9 mouse cellular contexts compared by ENCODE assay signal in the genomic region with DNA sequence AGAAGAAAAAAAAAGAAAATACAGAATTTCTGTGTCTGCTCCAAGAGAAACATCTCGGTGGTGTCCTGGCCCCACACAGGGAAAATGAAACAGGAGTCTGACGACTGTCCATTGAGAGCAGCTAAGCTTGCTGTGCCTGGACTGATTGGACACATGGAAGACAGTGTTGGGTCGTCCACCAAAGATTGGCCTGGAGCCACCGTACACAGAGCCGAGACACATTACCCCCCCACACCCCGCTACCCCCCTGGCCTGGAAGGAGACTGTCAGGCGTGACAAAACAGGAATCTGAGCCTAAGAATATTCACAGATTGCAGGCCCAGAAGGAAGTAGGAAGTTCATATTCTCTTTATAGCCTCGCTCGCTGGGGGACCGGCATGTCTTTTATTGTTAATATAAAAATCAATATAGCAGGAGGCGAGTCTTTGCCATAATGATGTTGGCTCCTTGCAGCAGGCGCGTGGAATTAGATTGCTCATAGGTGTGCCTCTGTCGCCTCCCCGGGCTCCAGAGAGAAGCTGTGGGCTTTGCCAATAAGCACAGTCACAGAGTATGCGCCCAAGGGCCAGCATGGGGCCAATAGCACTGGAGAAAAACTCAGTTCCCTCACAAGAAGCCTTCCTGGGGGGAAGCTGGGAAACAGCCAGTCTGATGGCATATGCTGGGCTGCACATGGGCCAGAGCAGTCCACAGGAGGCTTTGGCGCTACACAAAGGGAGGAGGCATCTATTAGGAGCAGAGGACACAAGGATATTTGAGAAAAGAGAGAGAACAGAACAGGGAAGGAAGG. TPM values are rescaled to one million over a fixed set of nuclear protein-coding genes. Genes with fewer than 3 reads are reported as not detected.
DNase-seq lines count a peak whose midpoint lies in the region; ATAC-seq and TF ChIP-seq lines count a peak whose summit lies in the region.
"Had no signal": no experiment of that assay in that cellular context is flagged by ENCODE, and none has a peak within 500 bp of the region (broad histone marks: within the 10 kb centered on the region; RNA-seq: fewer than 3 reads in every experiment).

No protein-coding gene starts in this region.

- TF ChIP-seq CTCF in gastrocnemius, adult 2 months (IDR thresholded peaks at IDR 0.05), result no peak

- 63% methylated on average over 17 of the region's 17 CpGs for WGBS in heart, embryonic 14.5 days

- no peaks in the 10 kb centered on the region for H3K36me3 ChIP-seq in heart, embryonic 14.5 days (ENCODE audit: control insufficient read depth, insufficient read depth, low read length)

- no peaks in the 10 kb centered on the region for H3K9me3 ChIP-seq in heart, embryonic 14.5 days (ENCODE audit: control insufficient read depth, low read length)

- intact Hi-C loops in gastrocnemius, adult 2 months (cut with DNase I), result no loop called here
- intact Hi-C loops in left cerebral cortex, postnatal 36 days (cut with DNase I), result no loop called here

- H3K4me3 ChIP-seq in gastrocnemius, adult 2 months, result peak overlapping the region; percentile 21; the same call in 1 of the 2 replicates
- H3K4me3 ChIP-seq in heart, embryonic 14.5 days (ENCODE audit: control insufficient read depth in 1 of 2, insufficient read depth in 1 of 2, low read depth in 1 of 2, low read length in 2 of 2), result no peak overlapping the region

- no peak overlapping the region for H3K4me2 ChIP-seq in heart, embryonic 14.5 days (ENCODE audit: low read length)

- peak; percentile 72; the same call in 1 of the 2 replicates for ATAC-seq in heart, embryonic 14.5 days (ENCODE audit: insufficient number of reproducible peaks, insufficient read depth, low FRiP score, low read depth)

- no peak for DNase-seq in gastrocnemius, adult 2 months
- no peak for DNase-seq in gastrocnemius, postnatal 25 days
- peak; percentile 88 to 93 for DNase-seq in cerebellum, adult 18-20 months
- DNase-seq in lung, postnatal 14 days, result peak; percentile 43
- DNase-seq in thymus, postnatal 0 days (ENCODE audit: low spot score), result no peak
- DNase-seq in left cerebral cortex, postnatal 36 days (ENCODE audit: low spot score in 2 of 2), result no peak
- DNase-seq in spleen, postnatal 10 days (ENCODE audit: low spot score in 2 of 2), result no peak
- DNase-seq: adrenal gland, postnatal 14 days had no signal

- no peak overlapping the region for H3K27ac ChIP-seq in gastrocnemius, adult 2 months
- H3K27ac ChIP-seq in heart, embryonic 14.5 days (replicated peaks in 1 of 2; ENCODE audit: control insufficient read depth in 1 of 2, insufficient read depth in 1 of 2, low read depth in 2 of 2, low read length in 2 of 2), result 0 out of 4 replicates have a peak overlapping the region, but pooled peaks have one; percentile 20 to 43

- H3K9ac ChIP-seq in heart, embryonic 14.5 days (ENCODE audit: low read length), result no peak overlapping the region

- H3K27me3 ChIP-seq in heart, embryonic 14.5 days (ENCODE audit: control insufficient read depth, insufficient read depth, low read length), result no peaks in the 10 kb centered on the region

- H3K4me1 ChIP-seq in heart, embryonic 14.5 days (ENCODE audit: control insufficient read depth in 2 of 2, insufficient read depth in 2 of 2, low read length in 2 of 2), result 0 out of 4 replicates have a peak, but pooled peaks cover 0 to 2% of the 10 kb centered on the region in 2 experiments

RNA-seq across cellular contexts. Expression of gene Tmem132c, which starts 49.0 kb away (rescaled TPM):
- total RNA-seq in gastrocnemius, adult 2 months (2021), result under 1 TPM in 1 of 2 experiments, not detected in 1; 0.17 TPM
- under 1 TPM; 0.15 to 0.40 TPM for total RNA-seq in gastrocnemius, postnatal 25 days (2021)
- 1.0 and 1.1 TPM in 2 replicates for polyA plus RNA-seq in heart, embryonic 14.5 days (2014; fragmentation: Nextera tagmentation; extraction: Ambion mirVana)
- polyA plus RNA-seq in thymus, postnatal 0 days (2015; fragmentation: Nextera tagmentation; extraction: Ambion mirVana), result 0.26 and 0.51 TPM in 2 replicates
- total RNA-seq in left cerebral cortex, postnatal 36 days (2021), result 1 to 10 TPM; 6.0 to 6.8 TPM

Comparison
In these comparisons a context has a peak if more than half of its experiments do, and no peak if none do; other contexts are left out.
1. DNase-seq: peak in cerebellum, adult 18-20 months (2 of 2) and lung, postnatal 14 days (single experiment); none in gastrocnemius, adult 2 months (single experiment), gastrocnemius, postnatal 25 days (single experiment), thymus, postnatal 0 days (single experiment), left cerebral cortex, postnatal 36 days (0 of 2) and spleen, postnatal 10 days (0 of 2).
2. RNA of gene Tmem132c, which starts 49.0 kb away (total RNA-seq): 6.0 to 6.8 TPM in left cerebral cortex, postnatal 36 days; 0.15 to 0.40 TPM in gastrocnemius, postnatal 25 days and 0.17 TPM in gastrocnemius, adult 2 months; every median in the first group is over 4 times any median in the second.